Mouse (Mus musculus): ENCODE results near the gene Cyp4f39.
"Not testable (repeated sequence)": the region's sequence is repeated elsewhere in the genome, so short reads cannot be mapped to it uniquely, and the experiment has no call there.

Gene Cyp4f39

DNA sequence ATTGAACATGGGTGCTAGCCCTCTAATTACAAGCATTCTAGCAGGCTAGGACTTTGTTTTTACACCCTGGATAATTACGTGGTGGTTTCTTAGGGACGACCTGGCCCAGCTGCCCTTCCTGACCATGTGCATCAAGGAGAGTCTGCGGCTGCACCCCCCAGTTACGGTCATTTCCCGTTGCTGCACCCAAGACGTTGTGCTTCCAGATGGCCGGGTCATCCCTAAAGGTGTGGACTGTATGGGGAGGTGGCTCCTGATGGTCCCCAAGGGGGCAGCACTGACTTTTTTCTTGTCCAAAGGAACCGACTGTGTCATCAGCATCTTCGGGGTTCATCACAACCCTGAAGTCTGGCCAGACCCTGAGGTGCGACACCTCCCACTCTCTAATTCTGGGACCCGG is 75.2 kb downstream of the Cyp4f39 start:
- no peak for DNase-seq (ENCODE audit: extremely low read depth, low read depth, low spot score)

DNA sequence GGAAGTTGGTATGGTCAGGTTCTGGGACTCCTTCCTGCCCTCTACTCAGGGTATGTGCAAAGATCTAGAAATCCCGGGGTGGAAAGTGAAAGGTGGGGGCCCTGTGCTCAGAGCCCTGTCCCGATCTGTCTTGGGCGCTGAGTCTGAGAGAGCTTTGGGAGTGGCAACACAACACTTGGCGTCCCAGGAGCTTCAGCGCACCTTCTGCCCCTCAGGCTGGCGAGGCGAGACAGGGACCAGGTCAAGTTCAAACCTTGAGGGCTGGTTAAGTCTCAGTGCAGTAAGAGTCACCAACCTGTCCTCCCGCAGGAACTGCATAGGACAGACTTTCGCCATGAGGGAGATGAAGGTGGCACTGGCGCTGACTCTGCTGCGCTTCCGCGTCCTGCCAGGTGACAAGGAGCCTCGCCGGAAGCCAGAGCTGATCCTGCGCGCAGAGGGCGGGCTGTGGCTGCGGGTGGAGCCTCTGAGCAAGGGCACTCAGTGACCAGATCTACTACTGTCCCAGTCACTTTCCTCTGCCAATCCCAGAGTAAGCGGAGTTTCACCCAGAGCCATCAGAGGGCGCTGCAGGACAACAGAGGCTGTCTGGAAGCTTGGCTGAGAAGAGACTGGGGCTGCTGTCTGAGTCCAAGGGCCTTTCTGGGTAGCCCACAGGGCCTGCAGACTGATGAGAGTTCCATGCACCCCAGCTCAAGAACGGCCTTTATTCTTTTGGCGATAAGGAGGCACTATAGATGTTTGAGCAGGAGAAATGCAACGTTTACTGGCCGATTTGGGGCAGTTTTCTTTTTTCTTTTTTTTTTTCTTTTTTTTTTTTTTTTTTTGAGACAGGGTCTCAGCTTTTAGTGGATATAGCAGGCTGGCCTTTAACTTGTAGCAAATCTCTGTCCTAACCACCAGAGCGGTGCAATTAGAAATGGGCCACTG is 76.2 kb downstream of the Cyp4f39 start:
- DNase-seq (ENCODE audit: extremely low read depth, low read depth, low spot score), result no peak

DNA sequence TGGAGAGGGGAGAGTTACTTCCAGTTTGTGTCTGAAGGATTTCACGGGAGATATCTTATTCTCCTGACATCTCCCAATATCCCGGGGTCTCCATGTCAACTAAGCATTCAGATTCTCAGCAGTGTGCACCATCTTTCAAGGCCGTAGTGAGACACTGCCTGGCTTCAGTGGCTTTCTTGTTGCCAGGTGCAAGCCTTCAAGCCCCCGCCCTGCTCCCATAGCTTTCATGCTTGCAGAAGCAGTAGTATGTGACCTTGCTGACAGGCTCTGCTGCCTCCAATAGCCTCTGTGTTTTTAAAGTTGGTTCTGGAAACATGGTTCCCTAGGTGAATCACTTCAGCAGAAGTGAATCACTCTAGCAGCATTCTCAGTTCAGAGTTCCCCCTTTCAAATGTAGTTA is 79.8 kb downstream of the Cyp4f39 start:
- DNase-seq (ENCODE audit: extremely low read depth, low read depth, low spot score), result not testable (repeated sequence)

DNA sequence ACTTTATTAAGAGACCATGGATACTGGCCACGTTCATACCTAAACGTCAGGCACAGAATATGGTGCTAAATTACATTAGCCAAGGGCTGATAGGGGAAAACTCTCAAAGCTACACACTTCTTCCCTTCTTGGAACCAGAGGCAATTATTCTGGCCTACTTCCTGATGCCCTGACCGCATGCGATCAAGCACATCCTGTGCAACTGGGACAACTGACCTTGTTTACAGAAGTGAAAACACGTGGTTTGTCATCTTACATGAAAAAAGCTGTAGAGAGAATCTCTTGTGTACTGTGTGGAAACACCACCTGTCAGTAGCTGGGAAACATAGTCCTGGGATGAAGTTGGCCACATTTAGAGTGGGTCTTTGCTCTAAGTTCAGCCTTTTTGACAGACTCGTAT is 81.5 kb downstream of the Cyp4f39 start:
- no peak for DNase-seq (ENCODE audit: extremely low read depth, low read depth, low spot score)

DNA sequence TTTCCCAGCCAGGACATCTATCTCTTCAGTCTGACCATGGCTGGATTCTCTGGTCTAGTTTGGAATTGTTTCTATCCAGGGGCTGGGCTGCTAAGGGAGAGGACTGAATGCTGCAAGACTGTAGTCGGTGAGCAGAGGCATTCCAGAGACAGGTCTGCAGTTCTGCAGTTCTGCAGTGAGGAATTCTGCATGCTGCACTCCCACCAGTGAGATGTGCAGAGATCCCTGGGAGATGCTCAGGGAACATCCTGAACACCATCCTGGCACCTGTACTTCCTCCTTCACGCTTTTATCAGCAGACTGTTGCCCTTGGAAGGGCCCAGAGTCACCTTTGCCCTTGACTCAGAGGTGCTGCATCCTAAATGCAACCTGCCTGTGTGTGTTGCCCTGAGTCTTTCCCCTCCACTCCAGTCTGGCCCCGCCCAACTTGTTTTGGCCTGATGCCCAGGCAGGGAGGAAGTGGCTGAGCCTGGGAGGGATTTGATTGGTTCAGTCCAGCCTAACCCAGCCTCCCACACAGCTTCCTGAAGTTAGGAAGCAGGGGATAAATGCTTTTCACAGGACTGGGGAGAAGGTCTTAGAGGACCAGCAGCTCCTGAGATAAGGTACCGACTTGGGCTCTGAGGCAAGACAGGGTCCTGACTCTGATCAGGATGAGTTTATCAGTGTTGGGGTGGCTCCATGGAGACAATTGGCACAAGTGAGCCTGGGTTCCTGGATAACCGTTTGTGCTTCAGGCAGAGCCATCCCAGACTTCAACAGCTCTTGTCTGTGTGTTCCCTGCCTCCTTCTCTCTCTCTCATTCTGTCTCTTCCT is 83.7 kb downstream of the Cyp4f39 start, which contains the start of gene Cyp4f16:
Gene Cyp4f16, plus strand, starts transcription at position 508 of the 816 bp plus-strand sequence.
- not testable (repeated sequence) for DNase-seq (ENCODE audit: extremely low read depth, low read depth, low spot score)

DNA sequence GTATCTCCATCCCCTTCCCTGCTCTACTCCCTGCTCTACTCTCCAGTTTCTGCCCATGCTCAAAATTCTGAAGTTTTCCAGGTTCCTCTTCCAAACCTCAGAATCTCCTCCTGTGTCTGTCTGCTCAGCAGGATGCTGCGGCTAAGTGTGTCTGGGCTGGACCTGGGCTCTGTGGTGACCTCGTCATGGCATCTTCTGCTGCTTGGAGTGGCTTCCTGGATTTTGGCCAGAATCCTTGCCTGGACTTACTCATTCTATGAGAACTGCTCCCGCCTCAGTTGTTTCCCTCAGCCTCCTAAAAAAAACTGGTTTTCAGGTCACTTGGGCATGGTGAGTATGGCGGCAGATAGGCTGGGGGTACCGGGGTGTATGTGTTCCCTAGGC is 84.3 kb downstream of the Cyp4f39 start:
- DNase-seq (ENCODE audit: extremely low read depth, low read depth, low spot score), result no peak

Measured in fat pad, adult 2 months (tissue).